Mouse (Mus musculus) thymus, adult 18-20 months (tissue): ENCODE results near the gene Ube2a.
A peak's percentile ranks its signal among the peaks of the same experiment; 100 is the strongest.

ENCODE experiments used
- DNase-seq, 2 experiments: peaks; one replicate each; pipeline ENCODE4 v3.0.0; 2022; ENCODE audit warnings: mixed read lengths in 2 of 2

Ube2a gene

DNA sequence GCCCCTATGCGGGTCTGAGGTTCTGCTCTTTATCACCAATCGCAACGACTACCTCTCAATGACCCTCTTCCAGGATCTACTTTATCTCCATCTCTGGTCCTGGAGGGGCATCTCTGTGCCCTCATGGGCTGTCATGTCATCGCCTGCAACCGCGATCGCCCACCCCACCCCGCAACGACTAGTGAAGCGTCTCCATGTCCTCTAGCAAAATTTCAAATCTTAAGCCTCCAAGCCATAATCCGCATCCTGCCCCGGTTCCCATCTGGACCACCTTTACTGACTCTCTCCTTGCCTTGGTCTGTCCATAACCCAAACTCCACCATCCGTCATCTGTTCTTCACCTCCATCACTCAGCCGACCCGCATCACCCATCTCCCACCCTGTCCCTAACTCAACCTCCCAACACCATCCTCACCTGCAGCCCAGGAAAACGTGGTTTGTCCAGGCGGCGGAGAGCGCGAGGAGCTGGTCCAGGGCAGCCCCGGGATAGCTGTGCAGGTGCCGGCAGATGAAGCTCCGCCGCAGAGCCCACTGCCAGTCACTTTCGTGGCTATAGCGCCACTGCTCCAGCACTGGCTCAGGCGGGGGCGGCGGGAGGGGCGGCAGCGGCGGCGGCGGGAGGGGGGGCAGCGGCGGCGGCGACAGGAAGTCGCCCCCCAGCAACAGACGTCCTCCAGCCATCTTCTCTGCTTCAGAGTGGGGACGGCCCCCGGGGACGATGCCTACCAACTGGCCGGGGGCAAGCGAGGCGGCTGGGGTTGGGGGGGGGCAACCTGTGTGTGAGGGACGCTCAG is 28.8 kb downstream of the Ube2a start, which contains the start of gene Nkrf:
Gene Nkrf (minus strand): TSS at position 579 of the 794 bp plus-strand sequence.
- peak; percentile 24 to 31 for DNase-seq

DNA sequence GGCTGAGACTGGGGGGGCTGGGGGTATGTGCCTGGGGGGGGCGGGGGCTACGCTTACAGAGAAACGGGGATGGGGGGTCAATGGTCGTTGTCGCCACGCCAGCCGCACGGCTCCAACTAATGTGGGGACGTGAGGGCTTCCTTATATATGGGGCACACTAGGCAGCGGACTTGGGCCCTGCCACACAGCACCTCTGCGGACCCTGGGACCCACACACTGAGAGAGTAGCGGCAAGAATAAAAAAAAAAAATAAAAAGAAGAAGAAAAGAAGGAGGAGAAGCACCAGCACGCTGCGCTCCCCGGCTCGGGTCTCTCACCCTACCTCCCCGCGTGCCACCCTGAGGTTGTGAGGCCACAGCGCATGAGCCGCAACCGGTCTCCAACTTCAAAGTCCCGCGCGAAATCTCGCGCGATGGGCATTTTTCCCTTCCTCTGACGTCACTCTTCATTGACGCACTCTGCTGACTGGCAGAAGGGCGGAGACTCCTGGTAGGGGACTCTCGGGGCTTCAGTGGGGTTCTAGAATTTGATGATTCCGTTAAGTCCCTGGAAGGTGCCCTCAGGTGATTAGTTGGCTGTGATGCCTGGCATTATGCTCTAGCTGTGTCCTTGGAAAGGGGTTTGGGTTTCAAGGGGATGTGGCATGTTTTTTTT is 29.5 kb downstream of the Ube2a start:
- peak; percentile 83 to 91 for DNase-seq

DNA sequence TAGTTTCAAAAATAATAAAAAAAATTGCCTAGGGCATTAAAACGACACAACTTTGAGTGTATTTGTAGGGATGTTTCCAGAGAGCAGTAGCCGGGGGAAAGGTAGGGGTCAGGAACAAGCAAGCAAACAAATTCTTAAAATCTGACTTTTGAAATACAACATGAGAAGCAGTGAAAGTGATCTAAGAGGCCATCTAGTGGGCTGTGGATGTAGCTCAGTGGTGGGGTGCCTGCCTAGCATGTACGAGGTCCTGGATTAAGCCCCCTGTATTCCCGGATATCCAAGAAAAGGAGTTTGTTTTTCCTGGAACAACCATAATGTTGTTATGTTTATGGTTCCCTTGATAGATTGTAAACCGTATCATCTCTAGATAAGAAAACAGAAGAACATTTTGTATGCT is 32.8 kb downstream of the Ube2a start:
- DNase-seq, result no peak

DNA sequence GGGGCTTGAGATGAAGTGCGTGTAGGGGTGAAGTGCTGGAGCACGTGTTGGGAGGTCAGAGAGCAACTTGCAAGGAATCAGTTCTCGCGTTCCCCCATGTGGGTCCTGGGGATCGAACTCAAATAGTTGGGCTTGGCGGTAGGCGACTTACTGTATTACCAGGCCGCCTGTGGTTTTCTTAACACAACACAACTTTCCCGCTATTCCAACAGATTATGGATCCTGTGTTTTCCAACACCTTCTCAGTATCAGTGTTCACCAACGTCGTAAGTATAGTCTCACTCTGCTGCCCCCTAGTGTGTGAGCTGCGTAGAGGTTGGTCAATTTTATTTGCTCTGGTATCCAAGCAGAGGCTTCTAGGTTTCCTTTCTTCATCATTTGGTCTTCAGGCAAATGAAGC is 37.6 kb downstream of the Ube2a start:
- DNase-seq, result peak in 1 of 2 experiments; percentile 16

DNA sequence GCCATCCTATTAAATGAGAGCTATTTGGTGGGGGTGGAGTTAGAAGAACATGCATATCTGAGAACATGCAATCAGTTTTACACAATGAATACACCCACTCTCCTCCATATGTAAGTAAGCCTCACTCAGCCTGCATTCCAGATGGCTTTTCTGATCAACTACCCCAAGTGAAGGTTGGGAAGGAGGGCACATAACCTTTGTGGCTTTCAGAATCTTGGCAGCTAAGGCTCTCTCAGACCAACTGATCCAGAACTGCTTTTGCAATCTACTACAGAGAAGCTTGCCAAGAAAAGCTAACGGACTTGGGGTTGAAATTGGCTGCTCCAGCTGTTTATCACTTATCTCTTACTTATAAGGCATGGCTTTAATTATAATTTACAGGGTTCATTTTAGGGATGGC is 44.0 kb downstream of the Ube2a start:
- no peak for DNase-seq

DNA sequence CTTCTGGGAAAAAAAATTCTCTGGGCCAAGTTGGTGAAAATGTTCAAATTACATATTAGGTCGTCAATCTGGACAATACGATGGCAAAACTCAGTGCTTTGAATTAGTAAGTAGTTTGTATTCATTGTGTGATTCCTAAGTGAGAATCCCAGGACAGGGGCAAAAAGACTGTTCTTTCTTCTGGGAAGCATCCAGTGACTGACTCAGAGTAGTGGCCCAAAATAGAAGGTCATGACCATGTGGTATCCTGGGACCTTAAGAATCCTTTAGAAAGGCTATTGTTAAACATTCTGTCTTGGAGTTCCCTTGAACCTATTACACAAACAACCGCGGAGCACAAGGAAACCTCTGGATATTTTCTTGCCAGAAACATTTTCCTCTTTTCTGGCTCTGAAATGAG is 47.6 kb downstream of the Ube2a start:
- DNase-seq, result no peak

DNA sequence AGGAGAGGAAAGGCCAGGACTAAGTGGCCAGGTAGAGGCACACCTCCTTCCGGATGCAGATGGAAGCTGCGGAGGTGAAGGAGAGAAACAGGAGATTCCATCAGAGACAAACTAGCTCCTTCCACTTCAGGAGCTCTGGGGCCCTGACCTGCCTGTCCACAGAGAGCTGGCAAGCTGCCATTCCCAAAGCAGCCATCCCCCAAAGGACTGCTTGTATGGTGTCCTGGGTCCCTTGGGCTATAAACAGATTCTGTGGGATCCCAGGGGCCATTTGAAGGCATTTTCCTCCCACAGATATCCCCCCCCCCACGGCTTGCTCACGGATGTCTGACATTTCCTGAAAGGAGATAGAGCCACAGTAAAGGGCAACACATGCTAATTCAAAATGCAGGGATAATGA is 55.1 kb downstream of the Ube2a start:
- DNase-seq, result no peak

DNA sequence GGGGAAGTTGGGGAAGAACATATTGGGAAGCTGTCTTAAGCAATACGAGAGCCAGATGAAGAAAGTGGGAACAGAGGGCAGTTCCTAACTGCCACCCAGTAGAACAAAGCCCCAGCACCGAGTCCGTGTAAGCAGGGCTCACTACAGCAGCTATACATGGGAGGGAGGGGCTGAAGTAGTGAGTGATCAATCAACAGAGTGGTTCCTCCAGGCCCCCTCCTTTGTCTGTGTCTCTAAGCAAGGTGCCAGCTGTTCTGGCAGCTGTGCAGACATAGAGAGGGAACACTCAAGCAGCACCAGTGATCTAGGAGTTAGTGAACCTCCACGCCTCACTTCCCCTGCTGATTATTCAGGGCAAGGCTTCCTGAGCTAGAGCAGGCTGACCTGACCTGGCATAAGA is 56.0 kb downstream of the Ube2a start:
- no peak for DNase-seq

DNA sequence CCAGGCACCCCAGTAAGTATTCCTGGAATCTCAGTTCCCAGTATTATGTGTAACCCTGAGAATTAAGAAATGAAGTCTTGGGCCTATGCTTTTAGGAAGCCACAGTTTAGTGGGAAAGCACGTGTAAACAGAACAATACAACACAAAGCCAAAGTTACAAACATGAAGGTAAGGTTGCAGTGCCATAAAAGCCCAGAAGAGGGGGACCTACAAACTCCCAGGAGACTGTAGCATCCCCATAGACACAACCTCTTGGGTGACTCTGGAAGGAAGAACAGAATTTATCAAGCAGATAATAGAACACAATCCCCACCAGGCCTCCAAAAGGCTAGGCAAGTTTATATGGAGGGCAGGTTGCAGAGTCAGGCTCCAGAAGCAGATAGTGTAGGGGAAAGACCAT is 56.9 kb downstream of the Ube2a start:
- no peak for DNase-seq
